Mouse (Mus musculus): ENCODE data around the gene Gdf3.
"Not testable (repeated sequence)": the region's sequence is repeated elsewhere in the genome, so short reads cannot be mapped to it uniquely, and the experiment has no call there.

GRCm38 (mm10) chr6:122575037-122575436 lies 34.9 kb downstream of the Gdf3 start:
- TF ChIP-seq EP300 (optimal IDR thresholded peaks at IDR 0.05); CTCF (IDR thresholded peaks at IDR 0.05; ENCODE audit: low read depth): not testable (repeated sequence)
